Mouse (Mus musculus): ENCODE data around the gene Adam12.

GRCm38 (mm10) chr7:134107849-134108248 is 124.1 kb downstream of the Adam12 start:
- TF ChIP-seq CTCF (conservative IDR thresholded peaks at IDR 0.05; ENCODE audit: insufficient read depth, insufficient read length, low read depth, low read length) (no peak), POLR2A (IDR thresholded peaks at IDR 0.05; ENCODE audit: low read depth, low read length) (no peak)
